Mouse (Mus musculus): ENCODE measurements around the gene Ildr2. TPM values are rescaled to one million over a fixed set of nuclear protein-coding genes. Genes with fewer than 3 reads are reported as not detected.

The Ildr2 gene
- polyA plus RNA-seq, 1 experiment, result not detected

GRCm38 (mm10) chr1:166298884-166299283 is 44.9 kb downstream of the Ildr2 start:
- Histone ChIP-seq H3K9me3 (no peaks in the 10 kb centered on the region), H3K27me3 (replicated peaks) (peaks cover 22% of the 10 kb centered on the region), H3K4me1 (no peaks in the 10 kb centered on the region), H3K4me3 (replicated peaks) (no peak overlapping the region), H3K36me3 (replicated peaks; ENCODE audit: low read length) (no peaks in the 10 kb centered on the region)
- TF ChIP-seq GATA1 (IDR thresholded peaks at IDR 0.05; ENCODE audit: borderline replicate concordance, low read length), result no peak
- TF ChIP-seq FLI1 (IDR thresholded peaks at IDR 0.05; ENCODE audit: low read length), result no peak

GRCm38 (mm10) chr1:166299821-166300220 is 45.9 kb downstream of the Ildr2 start:
- TF ChIP-seq GATA1 (IDR thresholded peaks at IDR 0.05; ENCODE audit: borderline replicate concordance, low read length) (no peak), FLI1 (IDR thresholded peaks at IDR 0.05; ENCODE audit: low read length) (no peak)
- H3K9me3 ChIP-seq, result no peaks in the 10 kb centered on the region
- H3K4me3 ChIP-seq (replicated peaks), result no peak overlapping the region
- no peaks in the 10 kb centered on the region for H3K36me3 ChIP-seq (replicated peaks; ENCODE audit: low read length)
- H3K4me1 ChIP-seq, result no peaks in the 10 kb centered on the region
- H3K27me3 ChIP-seq (replicated peaks), result peaks cover 20% of the 10 kb centered on the region

GRCm38 (mm10) chr1:166300526-166300925 is 46.6 kb downstream of the Ildr2 start:
- H3K27me3 ChIP-seq (replicated peaks), result peaks cover 22% of the 10 kb centered on the region
- no peak overlapping the region for H3K4me3 ChIP-seq (replicated peaks)
- no peaks in the 10 kb centered on the region for H3K4me1 ChIP-seq
- H3K36me3 ChIP-seq (replicated peaks; ENCODE audit: low read length), result no peaks in the 10 kb centered on the region
- no peak for TF ChIP-seq FLI1 (IDR thresholded peaks at IDR 0.05; ENCODE audit: low read length)
- TF ChIP-seq GATA1 (IDR thresholded peaks at IDR 0.05; ENCODE audit: borderline replicate concordance, low read length), result no peak
- no peaks in the 10 kb centered on the region for H3K9me3 ChIP-seq

GRCm38 (mm10) chr1:166304352-166305240 is 50.7 kb downstream of the Ildr2 start:
- no peaks in the 10 kb centered on the region for H3K36me3 ChIP-seq (replicated peaks; ENCODE audit: low read length)
- H3K9me3 ChIP-seq, result no peaks in the 10 kb centered on the region; the same call in 1 of the 2 replicates
- H3K27me3 ChIP-seq (replicated peaks), result peaks cover 40% of the 10 kb centered on the region
- H3K4me1 ChIP-seq, result peaks cover 8% of the 10 kb centered on the region
- H3K4me3 ChIP-seq (replicated peaks), result no peak overlapping the region
- no peak for TF ChIP-seq GATA1 (IDR thresholded peaks at IDR 0.05; ENCODE audit: borderline replicate concordance, low read length)

- Histone ChIP-seq H3K36me3 (replicated peaks; ENCODE audit: low read length) (no peaks in the 10 kb centered on the region), H3K4me1 (peaks cover 8% of the 10 kb centered on the region), H3K27me3 (replicated peaks) (peaks cover 60% of the 10 kb centered on the region), H3K9me3 (no peaks in the 10 kb centered on the region; the same call in 1 of the 2 replicates), H3K4me3 (replicated peaks) (peak overlapping the region; percentile 83)
- no peak for TF ChIP-seq GATA1 (IDR thresholded peaks at IDR 0.05; ENCODE audit: borderline replicate concordance, low read length)
- TF ChIP-seq FLI1 (IDR thresholded peaks at IDR 0.05; ENCODE audit: low read length), result no peak
Observed at GRCm38 (mm10) chr1:166308471-166308850, 54.5 kb downstream of the Ildr2 start.

GRCm38 (mm10) chr1:166308851-166309715 is 55.1 kb downstream of the Ildr2 start:
- Histone ChIP-seq H3K4me3 (replicated peaks) (peak overlapping the region; percentile 83), H3K9me3 (no peaks in the 10 kb centered on the region; the same call in 1 of the 2 replicates), H3K27me3 (replicated peaks) (peaks cover 64% of the 10 kb centered on the region), H3K4me1 (peaks cover 8% of the 10 kb centered on the region), H3K36me3 (replicated peaks; ENCODE audit: low read length) (no peaks in the 10 kb centered on the region)
- TF ChIP-seq FLI1 (IDR thresholded peaks at IDR 0.05; ENCODE audit: low read length) (no peak), GATA1 (IDR thresholded peaks at IDR 0.05; ENCODE audit: borderline replicate concordance, low read length) (no peak)

- H3K4me3 ChIP-seq (replicated peaks), result no peak overlapping the region
- H3K27me3 ChIP-seq (replicated peaks), result peaks cover 66% of the 10 kb centered on the region
- no peaks in the 10 kb centered on the region for H3K36me3 ChIP-seq (replicated peaks; ENCODE audit: low read length)
- peaks cover 8% of the 10 kb centered on the region for H3K4me1 ChIP-seq
- no peaks in the 10 kb centered on the region; the same call in 1 of the 2 replicates for H3K9me3 ChIP-seq
- TF ChIP-seq FLI1 (IDR thresholded peaks at IDR 0.05; ENCODE audit: low read length), result no peak
- TF ChIP-seq GATA1 (IDR thresholded peaks at IDR 0.05; ENCODE audit: borderline replicate concordance, low read length), result no peak
Observed at GRCm38 (mm10) chr1:166311151-166311550, 57.2 kb downstream of the Ildr2 start.

GRCm38 (mm10) chr1:166313637-166314036 is 59.7 kb downstream of the Ildr2 start:
- TF ChIP-seq FLI1 (IDR thresholded peaks at IDR 0.05; ENCODE audit: low read length), result no peak
- no peak for TF ChIP-seq GATA1 (IDR thresholded peaks at IDR 0.05; ENCODE audit: borderline replicate concordance, low read length)
- Histone ChIP-seq H3K36me3 (replicated peaks; ENCODE audit: low read length) (no peaks in the 10 kb centered on the region), H3K9me3 (no peaks in the 10 kb centered on the region), H3K4me3 (replicated peaks) (no peak overlapping the region), H3K4me1 (peaks cover 7% of the 10 kb centered on the region), H3K27me3 (replicated peaks) (peaks cover 47% of the 10 kb centered on the region)

GRCm38 (mm10) chr1:166315706-166316105 is 61.8 kb downstream of the Ildr2 start:
- Histone ChIP-seq H3K4me1 (no peaks in the 10 kb centered on the region), H3K4me3 (replicated peaks) (no peak overlapping the region), H3K27me3 (replicated peaks) (peaks cover 27% of the 10 kb centered on the region), H3K36me3 (replicated peaks; ENCODE audit: low read length) (no peaks in the 10 kb centered on the region), H3K9me3 (no peaks in the 10 kb centered on the region)
- TF ChIP-seq GATA1 (IDR thresholded peaks at IDR 0.05; ENCODE audit: borderline replicate concordance, low read length) (no peak), FLI1 (IDR thresholded peaks at IDR 0.05; ENCODE audit: low read length) (no peak)

Measured in megakaryocyte, embryonic 14.5 days (primary cell).